Mouse (Mus musculus) gastrocnemius, postnatal 10 days (tissue): ENCODE results near the gene Glg1. TPM values are rescaled to one million over a fixed set of nuclear protein-coding genes. Genes with fewer than 3 reads are reported as not detected.
"Not testable (repeated sequence)": the region's sequence is repeated elsewhere in the genome, so short reads cannot be mapped to it uniquely, and the experiment has no call there.

Experiments used
- DNase-seq: peaks from one replicate; pipeline ENCODE4 v3.0.0; 2021; ENCODE audit warnings: mixed read lengths
- total RNA-seq, 2 experiments: library from RNA; stranded (reverse); gene quantifications; 2 replicates each; pipeline ENCODE4 v1.2.3; 2021

Gene Glg1
- total RNA-seq, 2 experiments from 2014 or later = 59.3 to 66.1 TPM

DNA sequence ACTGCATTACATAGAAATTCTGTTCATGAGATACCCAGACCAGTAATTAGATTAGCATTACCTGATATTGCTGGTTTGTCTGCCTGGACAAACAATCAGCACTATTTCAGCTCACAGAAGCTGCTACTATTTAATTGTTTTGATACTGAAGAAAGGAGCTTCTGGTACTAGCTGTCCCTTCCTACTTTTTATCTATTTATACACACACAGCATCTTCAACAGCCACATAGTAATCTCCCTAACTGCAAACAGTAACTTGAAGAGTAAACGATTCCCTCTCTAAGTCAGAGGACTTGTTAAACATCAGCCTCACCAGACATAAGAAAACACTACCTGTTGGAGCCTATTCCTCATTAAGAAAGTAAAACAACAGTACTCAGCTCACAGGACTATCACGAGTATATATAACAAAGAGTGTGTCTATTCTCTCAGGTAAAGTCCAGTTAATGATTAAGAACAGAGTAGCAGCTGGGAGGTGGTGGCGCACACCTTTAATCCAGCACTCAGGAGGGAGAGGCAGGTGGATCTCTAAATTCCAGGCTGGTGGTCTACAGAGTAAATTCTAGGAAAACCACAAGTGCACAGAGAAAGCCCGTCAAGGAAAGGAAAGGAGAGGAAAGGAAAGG, 6.4 kb downstream of the Glg1 start:
- DNase-seq = no peak

DNA sequence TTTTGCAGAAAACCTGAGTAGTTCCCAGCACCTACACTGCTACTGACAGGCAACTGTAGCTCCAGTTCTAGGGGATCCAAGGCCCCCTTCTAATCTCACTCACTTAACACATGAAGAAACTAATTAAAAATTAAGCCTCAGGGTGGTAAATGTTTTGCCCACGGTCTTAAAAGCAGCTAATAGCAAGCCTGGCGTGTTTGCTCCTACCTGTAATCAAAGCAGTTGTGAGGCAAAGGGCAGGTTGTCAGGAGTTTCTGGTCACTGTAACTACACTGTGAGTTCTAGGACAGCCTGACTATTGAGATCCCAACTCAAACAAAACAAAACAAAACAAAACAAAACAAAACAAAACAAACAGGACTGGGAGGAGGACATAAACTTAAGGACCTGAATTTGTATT, 8.9 kb downstream of the Glg1 start:
- DNase-seq = no peak

DNA sequence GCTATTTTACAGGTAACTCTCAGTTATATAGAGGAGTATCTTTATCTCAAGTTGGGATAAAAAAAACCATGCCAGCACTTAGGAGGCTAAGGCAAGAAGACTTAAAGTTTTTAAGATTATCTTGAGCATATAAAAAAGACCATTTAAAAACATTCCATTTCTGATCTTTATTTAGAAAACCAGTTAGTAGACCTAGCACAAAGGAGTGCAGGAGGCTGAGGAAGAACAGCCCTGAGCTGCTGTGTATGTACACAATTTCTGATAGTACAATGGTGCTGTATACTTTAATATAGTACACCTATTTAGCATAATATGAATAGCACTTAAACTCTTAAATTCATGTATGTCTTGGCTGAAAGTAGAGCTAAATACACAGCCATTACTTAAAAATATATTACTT, 10.9 kb downstream of the Glg1 start:
- no peak for DNase-seq

DNA sequence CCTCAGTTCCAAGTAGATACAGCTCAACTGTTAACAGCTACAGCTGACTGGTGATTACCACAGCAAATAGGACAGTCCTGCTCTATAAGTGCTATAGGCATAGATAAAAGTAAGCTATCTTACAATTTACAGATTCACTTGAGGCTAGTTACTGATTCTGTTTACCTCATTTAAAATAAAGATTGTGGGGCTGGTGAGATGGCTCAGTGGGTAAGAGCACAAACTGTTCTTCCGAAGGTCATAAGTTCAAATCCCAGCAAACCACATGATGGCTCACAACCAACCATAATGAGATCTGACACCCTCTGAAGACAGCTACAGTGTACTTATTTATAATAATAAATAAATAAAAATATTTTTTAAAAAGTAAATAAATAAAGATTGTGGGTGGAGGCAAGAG, 12.2 kb downstream of the Glg1 start:
- not testable (repeated sequence) for DNase-seq

DNA sequence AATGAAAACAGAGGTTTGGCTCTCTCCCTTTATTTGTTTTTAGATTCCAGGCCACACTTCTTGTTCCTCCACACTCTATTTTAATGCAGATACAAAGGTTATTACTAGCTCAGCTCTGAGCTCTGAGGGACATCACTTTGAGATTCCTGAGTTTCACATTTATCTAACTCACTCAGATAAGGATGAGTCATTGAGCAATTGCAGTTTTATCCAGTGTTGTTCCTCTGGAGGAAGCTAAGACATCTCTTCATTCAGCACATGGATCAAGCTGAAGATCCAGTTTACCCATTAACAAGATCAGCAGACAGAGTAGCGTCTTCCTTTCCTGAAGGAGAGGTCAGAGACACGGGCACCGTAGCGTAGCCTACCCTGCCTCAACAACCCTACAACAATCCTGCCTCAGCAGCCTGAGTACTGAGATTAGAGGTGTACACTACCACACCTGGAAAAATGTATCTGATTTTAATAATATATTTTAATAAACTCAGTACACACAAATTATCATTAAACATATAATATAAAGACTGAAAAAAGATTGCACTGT, 12.7 kb downstream of the Glg1 start:
- DNase-seq = no peak

DNA sequence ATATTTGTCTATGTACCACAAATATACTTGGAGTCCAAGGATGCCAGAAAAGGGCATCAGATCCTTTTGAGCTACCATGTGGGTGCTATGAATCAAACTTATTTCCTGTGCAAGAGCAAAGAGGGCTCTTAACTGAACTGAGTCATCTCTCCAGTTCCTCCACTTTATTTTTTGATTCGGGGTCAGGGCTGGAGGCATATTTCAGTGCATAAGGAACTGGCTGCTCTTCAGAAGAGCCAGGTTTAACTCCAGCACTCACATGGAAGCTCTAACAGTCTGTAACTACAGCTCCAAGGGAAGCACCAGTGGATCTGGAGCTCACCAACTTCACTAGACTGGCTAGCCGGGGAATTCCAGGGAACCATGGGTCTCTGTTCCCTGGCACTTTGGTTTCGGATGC, 21.7 kb downstream of the Glg1 start:
- no peak for DNase-seq

DNA sequence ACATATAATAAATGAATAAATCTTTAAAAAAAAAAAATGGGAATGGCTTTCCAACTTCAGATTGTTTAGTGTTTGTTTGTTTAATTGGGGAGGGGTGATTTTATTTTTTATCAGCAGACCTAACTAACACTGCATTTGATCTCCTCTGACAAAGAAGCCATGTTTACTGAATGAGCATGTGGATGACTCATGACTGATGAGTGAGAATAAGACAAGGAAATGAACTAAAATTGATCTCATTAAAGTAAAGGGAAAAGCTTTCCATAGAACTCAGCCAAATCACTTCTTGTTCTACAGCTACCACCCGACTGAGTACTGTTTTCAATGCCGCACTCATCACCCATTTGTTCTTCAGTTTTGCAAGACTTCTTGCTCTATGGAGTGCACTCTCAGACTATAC, 25.3 kb downstream of the Glg1 start:
- DNase-seq = no peak

DNA sequence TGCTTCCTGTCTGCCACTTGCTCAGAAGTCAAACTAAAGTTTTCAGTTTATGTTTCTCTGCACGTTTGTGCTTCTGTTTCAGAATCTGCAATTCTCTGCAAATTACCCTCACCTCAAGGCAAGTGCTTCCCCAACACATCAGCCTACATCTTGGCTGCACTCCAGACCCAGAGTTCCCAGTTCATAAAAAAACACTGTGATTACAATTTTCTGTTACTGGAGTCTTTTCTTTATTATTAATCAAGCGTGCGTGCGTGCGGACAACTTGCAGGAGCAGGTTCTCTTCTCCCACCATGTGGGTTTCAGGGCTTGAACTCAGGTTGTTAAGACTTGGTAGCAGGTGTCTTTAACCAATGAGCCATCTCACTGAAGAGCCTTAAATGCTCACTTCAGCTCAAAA, 34.9 kb downstream of the Glg1 start:
- no peak for DNase-seq

DNA sequence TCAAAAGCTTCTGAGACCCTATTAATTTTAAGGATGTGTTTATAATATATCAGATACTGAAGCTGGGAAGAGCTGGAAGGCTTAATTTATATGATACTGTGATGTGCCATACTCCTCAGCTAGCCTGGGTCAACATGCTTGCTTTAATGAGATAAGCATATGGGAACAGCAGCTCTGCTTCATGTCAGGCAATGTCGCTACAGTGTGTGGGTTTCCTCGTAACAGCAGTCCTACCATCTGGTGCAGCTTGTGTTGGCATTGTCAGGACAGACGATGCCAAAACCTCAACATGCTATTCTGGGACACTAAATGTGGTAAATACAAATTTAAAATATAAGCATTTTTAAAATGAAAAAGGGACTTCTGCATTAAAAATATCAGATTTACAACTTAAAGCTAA, 40.9 kb downstream of the Glg1 start:
- no peak for DNase-seq

DNA sequence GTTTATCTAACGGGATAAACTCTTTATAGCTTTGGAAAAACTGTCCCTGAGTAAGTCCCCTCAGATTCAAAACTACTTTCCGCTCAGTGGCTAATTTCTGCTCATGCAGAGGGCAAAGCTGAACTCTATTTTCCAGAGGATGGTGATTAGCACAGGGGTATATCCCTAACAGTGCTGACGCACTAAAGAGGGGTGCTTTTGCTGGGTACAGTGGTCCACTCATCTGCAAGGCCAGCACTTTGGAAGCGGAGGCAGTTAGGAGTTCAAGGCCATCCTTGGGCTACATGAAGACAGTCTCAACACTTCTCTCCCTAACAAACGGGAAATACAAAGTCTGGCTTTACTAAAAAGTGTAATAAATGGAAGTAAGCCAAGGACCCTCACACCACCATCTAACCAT, 45.6 kb downstream of the Glg1 start:
- DNase-seq = no peak

DNA sequence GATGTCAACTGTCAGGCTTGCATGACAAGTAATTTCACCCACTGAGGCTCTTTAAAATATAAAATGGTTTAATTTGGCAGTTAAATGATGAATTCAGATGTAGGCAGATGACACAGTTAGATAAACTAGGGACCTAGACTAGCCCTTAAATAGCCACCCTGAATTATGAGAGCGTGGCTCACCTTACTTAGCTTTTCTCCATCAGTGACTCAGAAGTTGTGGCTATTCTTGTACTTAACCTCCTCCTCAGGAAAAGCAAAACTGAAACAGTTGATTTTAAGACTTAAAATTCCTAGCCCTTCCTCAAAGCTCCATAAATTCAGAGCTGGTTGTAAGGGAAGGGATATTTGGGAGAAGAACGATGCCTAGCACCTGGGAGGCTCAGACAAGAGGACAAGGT, 47.8 kb downstream of the Glg1 start:
- no peak for DNase-seq

DNA sequence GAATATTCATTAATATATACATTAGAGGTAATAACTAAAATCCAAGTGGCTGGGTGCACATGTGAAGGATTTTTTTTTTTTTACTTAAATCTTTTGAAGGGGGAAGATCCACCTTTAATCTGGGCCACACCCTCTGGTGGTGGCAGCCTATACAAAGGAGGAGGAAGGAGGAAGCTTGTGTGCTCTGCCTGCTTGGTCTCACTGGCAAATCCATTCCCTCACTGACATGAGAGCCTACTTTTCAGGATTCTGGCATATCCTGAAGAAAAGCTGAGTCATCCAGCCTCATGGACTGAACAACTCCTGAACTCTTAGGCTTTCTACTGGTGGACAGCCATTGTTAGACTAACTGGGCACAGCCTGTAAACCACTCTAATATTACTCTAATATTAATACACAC, 49.1 kb downstream of the Glg1 start:
- DNase-seq = no peak

DNA sequence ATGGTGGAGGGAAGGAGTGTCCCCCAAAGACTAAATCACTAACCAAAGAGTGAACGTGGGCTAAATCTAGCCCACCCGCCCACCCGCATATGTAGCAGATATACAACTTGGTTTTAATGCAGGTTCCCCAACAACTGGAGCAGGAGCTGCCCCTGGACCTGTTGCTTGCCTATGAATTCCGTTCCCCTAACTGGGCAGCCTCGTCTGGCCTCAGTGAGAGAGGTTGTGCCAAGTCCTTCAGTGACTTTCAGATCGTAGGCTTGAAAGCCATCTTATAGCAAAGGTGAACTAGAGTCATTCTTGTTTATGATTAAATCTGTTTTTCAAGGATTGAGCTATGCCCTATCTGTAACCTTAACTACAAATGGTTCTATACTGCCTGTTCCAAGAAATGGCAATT, 52.7 kb downstream of the Glg1 start:
- DNase-seq = no peak

DNA sequence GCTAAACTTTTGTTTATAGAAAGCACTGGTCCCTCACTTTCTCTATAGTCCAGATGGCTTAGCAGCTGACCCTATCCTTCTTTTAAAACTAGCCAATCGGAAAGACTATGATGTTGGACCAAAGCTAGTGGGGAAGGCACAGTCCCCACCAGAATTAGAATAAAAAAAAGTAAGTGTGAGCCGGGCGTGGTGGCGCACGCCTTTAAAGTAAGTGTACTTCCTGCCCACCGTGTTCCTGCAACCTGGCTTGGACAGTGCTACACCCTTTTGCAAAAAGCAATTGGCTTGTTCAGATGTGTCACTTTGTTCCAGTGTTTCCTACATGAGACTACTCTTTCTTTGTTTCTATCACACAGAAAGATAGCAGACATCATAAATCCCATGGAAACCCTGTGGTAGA, 54.0 kb downstream of the Glg1 start:
- DNase-seq = no peak

DNA sequence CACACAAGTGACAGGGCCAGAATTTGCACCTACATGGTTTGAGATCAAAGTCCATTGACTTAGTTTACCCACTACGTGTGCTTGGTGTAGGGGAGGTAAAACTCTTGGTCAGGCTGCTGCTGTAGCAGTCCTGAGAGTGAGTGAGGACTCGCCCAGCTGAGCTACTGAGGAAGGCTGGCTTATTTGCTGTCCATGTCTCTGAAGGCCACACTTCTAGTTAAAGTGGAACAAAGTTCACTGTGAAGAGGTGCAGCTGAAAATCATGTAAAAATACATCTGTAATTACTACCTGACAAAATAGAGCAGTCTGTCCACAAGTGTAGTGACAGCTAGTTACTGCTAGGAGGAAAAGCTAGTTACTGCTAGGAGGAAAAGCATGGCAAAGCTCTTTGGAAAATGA, 55.7 kb downstream of the Glg1 start:
- DNase-seq = no peak

DNA sequence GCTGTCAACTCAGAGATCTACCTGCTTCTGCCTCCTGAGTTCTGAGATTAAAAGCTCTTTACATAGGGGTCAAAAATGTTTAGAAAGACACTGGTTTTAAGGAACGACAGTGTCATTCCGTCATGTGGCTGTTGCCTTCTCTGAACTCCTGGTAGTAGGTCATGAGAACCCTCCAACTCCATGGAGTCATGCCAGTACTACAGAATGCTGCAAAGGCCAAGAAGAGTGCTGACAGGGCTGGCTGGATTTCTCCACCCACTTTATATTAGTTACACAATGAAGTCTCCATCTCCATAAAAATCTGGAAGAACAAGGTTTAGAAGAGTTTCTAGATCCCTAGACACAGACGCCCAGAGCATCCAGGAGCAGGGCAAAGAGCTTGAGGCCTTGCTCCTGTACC, 61.0 kb downstream of the Glg1 start:
- DNase-seq = no peak

DNA sequence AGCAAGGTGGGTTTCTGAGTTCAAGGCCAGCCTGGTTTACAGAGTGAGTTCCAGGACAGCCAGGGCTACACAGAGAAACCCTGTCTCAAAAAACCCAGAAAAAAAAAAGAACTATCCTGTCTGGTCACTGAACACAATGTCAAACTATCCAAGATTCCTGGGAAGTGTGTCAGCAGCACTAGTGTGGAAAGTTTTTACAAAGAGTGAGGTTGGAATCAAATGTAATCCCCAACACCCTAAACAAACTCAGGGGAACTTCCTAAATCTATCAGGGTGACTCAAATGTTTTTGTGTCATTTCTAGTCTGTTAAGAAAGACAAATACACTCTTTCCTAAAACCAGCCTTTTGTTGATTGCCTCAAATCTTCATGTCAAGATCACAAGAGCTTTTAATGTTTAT, 62.8 kb downstream of the Glg1 start:
- no peak for DNase-seq

DNA sequence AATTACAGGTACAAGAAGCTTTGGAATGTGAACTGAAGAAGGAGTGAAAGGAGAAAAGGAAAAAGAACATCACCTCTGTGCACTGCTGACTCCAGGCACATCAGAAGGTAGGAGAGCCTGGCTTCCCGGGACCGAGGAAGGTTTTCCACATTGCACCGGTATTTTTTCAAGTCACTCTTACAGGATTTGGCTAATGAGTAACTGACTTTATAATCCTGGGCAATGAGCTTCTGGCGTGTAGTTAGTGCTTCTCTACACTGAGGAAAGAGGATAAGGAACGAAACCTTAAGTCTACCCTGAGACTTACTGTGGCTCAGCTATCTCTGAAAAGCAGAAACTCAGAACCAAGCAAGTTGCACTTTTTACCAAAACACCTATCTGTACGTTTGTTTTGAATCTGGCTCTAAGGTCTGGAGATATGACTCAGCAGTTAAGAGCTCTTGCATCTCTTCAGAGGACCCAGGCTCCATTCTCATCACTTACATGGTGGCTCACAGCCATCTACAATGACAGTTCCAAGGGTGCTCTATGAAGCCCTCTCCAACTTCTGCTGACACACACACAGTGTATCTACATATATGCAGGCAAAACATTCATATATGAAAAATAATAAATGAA, 70.3 kb downstream of the Glg1 start:
- no peak for DNase-seq

DNA sequence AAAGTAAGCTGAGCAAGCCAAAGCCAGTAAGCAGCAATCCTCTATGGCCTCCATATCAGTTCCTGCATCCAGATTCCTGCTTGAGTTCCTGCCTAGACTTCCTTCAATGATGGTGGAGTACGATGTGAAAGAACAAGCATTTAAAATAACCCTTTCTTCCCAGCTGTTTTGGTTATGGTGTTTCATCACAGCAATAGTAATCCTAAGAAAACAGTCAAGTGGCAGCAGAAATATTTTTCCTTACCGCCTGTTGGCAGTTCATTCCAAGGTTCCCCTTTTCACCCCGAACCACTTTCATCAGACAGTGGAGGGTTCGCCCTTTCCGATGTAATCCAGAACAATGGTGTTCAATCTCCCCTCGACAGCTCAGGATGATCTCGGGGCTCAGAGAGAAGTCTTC, 71.5 kb downstream of the Glg1 start:
- no peak for DNase-seq

DNA sequence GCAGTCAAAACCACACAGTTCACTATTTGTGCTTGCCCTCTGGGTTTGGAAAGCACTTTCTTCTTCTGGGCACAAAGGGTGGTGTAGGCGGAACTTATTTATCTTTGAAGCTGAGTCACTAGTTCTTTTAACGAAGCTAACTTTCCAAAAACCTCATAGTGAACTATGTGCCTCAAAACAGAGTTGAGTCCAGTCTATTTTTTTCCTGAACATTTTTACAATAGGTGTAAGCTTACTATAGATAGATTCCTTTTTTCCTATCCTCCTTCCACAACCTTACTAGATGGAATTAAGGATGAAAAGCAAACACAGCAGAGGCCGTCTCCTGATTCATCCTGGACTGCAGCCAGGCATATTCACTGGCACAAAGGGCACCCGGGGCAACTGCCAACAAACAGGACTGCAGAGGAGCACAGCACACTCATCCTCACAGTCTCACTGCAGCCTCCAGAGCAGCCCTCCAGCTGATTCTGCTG, 73.5 kb downstream of the Glg1 start:
- DNase-seq = peak; percentile 24

DNA sequence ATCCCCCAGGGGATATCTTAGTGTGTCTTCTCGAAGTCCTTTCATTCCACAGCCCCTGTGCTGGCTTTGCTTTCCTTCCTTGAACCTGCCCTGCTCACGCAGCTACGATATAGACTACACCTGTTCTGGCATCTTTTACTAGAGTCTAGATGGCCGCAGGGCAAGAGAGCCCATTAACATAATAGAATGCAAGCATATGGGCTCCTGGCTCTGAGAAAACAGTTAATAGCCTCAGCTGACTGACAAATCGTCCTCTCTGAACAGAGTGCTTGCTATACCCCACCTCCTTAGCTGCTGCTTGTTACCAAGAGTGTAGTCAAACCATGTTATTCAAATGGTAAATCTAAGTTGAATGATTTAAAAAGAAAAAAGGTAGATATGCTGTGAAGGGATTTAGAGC, 87.4 kb downstream of the Glg1 start:
- no peak for DNase-seq

DNA sequence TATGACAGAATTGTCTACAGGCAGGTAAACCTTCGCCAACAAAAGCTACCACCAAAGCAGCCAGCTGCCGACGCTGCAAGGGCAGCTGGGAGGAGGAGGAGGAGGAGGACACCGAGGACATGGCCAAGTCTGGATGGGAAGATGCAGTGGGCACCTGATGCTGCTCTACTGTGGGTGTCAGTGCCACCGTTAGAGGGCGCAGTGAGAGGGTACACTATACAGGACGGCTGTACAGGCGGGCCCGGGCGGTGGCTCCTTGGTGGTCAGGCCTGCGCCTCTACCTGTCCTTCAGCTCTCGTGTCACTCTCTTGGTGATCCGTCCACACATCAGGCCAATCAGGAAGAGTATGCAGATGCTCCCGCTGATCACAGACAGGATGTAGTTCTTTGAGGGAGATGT, 101.4 kb downstream of the Glg1 start:
- DNase-seq = peak; percentile 63

DNA sequence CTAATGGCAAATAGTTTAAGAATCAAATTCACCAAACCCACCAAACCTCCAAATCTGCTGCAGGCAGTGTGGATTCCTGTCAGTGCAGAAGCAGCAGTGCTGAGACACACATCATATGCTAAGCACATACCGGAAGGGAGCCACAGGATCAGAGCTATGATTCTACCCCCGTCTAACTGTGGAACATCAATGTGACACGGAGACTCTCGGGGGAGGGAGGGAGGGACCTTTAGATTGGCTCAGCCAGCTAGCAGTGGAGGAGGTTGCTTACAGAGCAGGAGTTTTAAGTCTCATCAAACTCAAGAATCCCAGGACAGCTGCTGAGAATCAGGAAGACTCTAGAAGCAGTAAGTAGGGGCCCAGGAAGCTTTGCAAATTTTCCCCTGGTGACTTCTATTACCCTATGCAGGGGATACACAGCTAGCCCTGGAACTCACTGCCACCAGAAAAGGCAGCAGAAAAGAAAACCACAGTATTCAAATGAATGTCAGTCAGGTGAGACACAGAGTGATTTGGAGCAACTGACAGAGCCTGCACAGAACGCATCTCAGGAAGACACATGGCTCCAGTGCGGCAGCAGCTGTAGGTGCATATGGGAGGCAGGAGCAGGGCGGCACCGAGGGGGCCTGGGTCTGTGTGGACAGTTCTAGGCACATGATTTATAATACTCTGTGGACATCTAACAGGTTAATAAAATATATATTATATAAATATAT, 103.1 kb downstream of the Glg1 start:
- DNase-seq = no peak
